Mouse (Mus musculus) erythroid progenitor cell, adult 5-6 weeks (primary cell): ENCODE results near the gene Dao. TPM values are rescaled to one million over a fixed set of nuclear protein-coding genes. Genes with fewer than 3 reads are reported as not detected.

Experiments used
- ATAC-seq: replicated peaks from 2 replicates; pipeline ENCODE4 v1.8.0; 2016; ENCODE audit warnings: moderate number of reproducible peaks, mild to moderate bottlenecking, moderate TSS enrichment, inconsistent platforms; ENCODE audit not compliant: poor library complexity, low FRiP score, severe bottlenecking
- total RNA-seq, 2 experiments: library from RNA; stranded (forward) in 1 of 2; stranded (reverse) in 1 of 2; fragments of 150-400 nt in 1 of 2; fragments of 186-747, 209-891 nt in 1 of 2; gene quantifications; 2 replicates each; pipeline versions ENCODE4 v1.2.3 to v1.2.4; 2015 to 2017; ENCODE audit warnings: low replicate concordance in 2 of 2

Gene Dao
- total RNA-seq, 2 experiments from 2014 or later, result not detected

DNA sequence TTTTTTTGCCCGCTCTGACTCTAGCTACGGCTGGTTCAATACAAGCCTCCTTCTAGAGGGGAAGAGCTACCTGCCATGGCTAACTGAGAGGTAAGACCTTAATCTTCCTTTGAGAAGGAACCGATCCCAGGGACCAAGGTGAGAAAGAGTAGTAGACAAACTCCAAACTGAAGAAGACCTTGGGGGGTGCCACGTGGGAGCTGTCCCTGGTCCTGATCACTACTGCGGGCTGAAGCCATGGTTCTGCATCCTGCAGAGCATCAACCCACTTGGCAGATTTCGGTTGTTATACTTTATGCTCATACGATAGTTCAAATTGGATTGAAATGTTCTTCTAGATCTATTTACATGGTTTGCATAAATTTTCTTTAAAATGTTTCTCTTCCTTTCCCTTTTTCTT is 11.6 kb downstream of the Dao start:
- ATAC-seq, result no peak

DNA sequence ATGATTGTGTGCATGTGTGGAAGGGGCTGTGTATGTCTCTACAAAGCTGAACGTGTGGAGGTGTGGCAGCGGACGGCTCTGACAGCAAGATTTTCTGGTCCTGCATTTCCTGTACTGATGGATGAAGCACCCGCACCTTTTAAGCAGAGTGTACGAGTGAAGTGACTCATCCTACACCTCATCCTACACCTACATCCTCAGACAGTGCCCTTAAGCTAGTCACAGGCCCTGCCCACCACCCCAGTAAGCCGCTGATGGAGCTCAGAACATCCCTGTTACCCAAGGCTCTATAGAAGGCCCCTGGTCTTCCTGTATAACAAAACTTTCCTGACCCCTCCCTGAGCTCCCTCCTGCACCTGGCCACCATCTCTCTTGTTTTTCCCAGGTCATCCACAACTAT is 20.9 kb downstream of the Dao start:
- ATAC-seq, result no peak

DNA sequence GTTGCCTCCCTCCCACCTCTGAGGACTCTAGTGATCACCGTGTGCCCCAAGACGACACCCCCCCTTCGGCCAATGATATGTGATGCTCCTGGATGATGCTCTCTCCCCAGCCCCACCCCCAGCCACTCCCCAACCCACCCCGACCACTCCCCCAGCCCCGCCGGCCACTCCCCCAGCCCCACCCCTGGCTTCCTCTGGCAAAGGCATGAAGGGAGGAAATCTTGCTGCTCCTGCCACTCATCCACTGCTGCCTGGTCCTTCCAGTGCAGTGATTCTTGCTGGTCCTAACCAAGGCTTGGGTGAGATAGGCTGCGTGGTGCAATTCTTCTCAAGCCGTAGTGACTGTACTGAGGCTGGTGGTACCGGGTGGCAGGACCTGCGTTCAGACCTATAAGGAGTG is 21.4 kb downstream of the Dao start:
- no peak for ATAC-seq

DNA sequence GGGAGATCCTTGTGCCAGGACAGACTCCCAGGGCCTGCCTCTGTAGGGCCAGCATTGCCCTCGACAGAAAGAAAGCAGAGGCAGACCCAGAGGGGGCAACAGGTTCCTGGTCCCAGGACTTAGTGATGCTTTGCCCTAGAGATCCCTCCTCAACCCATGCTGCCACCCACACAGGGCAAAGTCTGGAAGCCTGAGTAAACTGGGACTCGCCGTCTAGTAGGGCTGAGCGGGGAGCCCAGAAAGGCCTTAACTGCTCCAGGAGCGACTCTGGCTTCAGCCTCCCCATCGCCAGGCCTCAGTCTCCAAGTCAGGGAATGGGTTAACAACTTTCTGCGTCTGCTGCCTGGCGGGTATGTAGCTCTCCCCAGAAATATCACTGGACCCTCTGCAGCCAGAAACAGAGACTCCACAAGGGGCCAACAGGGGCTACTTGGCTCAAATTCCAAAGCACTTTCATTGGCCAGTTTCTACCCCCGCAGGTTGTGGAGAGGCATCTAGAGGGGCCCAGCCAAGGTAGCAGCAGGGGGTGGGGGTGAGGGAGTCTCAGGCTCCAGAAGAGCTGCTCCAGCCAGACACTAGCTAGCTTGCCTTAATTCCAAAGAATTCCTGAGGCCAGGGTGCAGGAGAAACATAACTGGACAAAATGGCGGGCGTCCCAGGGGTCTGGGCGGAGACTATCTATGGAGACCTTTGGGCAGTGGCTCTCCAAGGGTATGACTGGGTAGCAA is 23.9 kb downstream of the Dao start:
- ATAC-seq, result no peak

DNA sequence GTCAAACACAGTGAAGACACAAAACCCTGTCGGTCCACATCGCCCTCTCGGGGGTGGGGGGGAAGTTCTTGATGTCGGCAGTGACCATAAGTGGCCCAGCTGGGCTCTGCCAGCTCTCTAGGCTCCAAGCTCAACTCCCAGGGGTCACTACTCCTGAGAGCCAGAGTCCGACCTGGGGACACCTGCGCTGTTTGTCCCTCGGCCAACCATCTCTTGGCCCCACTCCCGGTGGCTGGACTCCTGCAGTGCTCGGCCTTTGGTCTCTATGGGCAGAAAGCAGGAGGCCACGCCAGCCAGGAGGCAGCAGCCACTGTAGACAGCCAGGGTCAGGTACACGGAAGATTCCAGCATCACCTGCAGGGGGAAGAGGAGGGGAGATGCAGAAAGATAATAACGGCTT is 24.6 kb downstream of the Dao start:
- ATAC-seq, result no peak

DNA sequence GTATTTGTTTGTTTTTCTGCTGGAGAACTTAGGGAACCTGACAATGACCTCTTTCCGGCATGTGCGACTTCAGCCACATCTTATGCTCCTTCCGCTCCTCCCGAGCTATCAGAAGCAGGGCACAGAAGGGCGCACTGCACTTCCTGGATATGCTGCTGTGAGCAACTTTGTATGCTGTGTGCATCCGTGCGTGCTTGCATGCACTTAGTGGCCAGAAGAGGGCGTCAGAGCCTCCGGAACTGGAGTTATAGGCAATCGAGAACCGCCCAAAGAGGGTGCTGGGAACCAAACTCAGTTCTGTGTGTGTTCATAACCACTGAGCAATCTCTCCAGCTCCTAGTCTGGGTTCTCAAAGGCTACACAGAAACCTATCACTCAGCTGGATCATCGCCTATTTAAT is 27.1 kb downstream of the Dao start:
- no peak for ATAC-seq

DNA sequence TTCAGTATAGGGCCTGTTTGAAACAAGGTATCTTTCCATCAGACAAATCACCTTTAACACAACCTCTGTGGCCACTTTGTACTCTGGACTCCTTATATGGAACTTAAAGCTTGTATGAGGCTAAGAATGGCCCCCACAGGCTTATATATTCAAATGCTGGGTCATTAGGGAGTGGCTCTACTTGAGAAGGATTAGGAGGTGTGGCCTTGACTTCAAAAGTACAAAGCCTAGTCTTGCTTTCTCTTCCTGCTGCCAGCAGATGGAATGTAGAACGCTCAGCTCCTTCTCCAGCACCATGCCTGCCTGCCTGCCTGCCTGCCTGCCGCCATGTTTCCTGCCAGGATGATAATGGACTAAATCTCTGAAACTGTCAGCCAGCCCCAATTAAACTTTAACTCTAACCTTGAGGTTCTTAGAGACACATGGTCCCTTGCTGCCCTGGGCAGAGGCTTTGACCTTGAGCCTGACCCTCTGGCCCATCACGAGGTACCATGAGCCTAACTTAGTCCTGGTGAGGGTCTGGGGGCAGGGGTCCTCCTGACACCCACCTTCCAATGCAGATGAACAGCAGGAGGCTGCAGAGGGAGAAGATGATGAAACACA is 28.8 kb downstream of the Dao start:
- ATAC-seq, result no peak

DNA sequence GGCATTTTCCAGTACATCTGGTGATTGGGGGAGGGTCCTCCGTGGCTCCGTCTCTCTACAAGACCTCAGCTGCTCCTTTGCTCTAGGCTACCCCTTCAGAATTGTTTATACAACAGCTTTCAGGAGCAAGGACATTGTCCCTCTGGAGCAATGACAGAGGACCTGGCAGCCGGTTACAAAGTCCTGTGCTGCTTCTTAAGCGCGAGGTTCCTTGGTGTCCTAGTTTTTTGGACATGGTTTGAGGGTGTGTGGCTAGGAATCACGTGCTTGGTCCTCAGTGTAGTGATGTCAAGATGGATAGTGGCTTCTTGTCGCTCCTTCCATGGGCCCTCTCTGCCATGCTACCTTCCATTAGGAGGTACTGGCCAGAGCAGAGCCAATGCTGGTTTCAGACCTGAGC is 30.9 kb downstream of the Dao start:
- no peak for ATAC-seq

DNA sequence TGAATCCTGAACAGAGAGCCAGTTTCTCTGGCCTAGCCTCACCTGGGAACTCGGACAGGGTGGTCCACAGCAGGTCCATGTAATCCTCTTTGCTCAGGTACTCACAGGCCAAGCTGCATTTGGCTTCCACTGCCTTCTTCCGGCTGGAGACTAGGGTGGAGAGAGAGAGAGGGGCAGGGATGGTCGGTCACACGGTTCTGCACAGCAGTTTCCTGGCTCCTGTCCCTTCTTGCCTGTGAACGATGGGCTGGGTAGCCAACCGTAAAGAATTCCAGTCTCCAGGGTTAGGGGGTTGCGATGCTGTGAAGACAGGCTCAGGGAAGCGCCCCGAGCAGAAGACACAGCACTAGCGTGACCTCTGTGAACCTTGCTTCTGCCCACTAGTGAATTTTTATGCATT is 31.6 kb downstream of the Dao start:
- no peak for ATAC-seq

DNA sequence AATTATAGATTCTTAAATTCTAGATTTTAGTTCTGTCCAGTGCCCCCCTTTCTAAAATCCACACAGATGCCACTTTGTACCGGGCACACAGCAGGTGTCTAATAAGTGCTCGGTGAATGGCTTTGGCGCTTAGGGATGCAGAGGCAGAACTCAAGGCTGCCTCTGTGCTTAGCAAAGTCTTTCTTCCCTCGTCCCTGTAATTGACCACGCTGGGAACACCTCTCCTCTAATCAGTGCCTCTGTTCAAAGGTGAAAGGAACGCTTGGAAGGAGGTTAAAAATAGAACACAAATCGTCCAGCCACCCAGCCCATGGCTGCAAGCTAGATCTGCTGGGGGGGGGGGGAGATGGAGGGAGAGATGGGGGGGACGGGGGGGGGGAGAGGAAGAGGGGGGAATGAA is 37.0 kb downstream of the Dao start:
- no peak for ATAC-seq

DNA sequence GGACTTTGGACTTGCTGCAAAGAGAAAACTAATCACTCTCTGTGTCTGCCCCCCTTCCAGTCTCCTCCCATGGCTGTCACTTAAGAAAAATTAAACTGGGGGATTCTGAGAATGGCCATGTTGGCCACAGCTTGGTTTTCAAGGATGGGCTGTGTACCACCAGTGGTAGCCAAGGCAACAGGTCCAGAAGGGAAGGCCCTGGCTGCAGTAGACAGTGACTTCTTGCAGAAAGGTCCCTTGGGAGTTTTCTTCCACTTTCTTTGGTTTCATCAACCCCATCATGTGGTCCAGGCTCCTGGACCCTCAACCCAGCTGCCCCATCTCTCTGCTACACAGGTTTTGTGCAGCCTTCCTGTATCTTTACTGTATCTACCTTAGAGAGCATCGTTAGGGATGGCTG is 37.4 kb downstream of the Dao start:
- no peak for ATAC-seq

DNA sequence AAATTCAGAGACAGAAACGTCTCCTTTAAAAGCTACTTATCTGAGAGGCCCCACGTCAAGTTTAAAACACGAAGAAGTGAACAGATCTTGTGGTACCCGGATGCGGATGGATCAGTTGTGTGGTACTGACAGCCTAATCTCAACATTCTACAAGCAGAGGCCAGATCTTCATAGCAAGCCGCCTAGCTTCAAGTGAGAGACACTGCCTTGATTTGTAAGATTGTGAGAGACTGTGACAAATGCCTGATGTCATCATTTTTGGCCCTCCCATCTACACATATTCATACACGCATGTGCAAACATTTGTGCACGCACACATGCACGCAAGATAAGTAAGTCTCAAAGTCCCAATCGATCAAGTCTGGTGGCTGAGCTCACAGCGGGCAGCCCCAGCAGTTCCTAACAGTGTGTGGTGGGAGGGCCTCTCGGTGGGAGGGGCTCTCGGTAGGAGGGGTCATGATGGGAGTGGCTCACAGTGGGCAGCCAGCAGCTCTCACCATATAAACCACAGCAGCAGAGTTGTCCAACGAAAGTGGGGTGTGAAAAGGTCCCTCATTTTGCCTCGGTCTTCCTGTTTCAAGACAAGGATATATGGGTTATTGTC is 37.9 kb downstream of the Dao start:
- ATAC-seq, result no peak

DNA sequence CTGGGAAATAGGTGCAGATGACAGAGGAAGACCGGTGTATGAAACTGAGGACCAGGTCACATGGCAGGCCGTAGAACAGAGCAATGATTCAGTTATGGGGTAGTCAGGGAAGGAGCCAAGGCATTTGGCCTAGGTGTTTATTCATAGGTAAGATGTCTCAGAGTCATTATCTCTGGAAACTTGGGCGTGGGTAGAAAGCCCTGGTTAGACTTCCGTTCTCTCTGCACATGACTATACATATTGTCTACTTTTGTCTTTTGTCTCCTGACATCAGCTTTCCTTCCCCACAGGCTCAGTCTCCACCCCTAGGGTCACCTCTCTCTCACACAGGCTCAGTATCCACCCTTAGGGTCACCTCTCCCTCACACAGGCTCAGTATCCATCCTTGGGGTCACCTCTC is 40.3 kb downstream of the Dao start:
- no peak for ATAC-seq

DNA sequence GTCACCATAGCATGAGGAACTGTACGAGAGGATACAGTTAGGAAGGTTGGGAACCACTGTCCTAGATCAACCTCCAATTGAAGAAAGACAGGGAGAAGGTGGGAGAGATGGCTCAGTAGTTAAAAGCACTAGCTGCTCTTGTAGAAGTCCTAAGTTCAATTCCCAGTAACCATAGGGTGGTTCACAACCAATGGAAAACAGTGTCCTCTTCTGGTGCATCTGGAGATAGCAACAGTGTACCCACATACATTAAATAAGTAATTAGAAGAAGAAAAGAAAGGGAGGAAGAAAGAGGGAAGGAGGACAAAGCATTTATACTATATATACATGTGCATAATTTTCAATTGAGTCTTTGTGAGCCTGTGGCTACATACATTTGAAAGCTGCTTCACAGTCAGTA is 41.6 kb downstream of the Dao start:
- ATAC-seq, result no peak

DNA sequence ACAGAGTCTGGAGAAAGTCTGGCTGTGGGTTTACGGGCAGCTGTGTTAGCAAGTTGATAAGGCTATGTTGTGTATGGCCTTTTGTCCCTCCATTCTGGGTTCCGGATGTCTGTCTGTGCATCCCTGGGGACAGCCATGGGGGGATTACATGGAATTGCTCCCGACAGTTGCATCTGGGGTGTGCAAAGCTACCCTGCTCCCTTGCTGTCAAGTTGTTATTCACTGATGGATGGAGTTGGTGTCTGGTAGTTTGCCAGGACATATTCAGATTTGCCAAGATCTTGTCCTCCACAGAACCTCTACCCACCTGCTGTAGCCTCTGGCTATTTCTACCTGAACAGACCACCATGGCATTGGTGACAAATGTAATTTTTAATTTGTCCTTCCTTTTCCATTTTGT is 42.6 kb downstream of the Dao start:
- no peak for ATAC-seq

DNA sequence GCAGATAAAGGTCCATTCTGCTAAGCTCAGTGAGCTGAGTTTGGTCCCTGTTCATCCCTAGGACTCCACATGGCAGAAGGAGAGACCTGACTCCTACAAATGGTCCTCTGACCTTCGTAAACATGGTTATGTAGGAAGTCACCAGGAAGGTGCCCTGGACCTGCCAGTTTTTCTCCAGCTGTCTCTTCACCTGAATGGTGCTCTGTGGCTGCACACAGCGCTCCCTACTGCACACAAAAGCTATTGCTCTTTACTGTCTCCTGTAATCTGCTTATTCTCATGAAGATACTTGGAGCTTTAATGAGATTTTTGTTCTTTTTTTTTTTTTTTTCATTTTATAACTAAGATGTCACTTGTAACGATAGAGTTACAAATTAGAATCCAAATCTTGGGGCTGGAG is 43.1 kb downstream of the Dao start:
- no peak for ATAC-seq

DNA sequence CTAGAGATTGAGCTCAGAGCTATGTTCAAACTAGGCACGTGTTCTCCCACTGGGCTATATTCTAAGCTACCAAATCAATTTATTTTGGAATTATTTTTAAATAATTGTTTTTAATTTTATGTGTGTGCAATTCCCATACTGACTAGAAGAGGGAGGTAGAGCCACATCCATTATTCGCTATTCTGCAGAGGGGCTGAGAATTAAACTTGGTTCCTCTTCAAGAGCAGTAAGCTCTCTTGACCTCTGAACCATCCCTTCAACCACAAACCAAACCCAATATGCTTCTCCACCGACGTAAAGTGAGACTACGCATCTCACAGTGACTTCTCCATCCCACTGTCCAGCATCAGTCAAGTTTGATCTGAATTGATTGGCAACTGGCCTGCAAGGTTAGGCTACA is 43.7 kb downstream of the Dao start:
- no peak for ATAC-seq

DNA sequence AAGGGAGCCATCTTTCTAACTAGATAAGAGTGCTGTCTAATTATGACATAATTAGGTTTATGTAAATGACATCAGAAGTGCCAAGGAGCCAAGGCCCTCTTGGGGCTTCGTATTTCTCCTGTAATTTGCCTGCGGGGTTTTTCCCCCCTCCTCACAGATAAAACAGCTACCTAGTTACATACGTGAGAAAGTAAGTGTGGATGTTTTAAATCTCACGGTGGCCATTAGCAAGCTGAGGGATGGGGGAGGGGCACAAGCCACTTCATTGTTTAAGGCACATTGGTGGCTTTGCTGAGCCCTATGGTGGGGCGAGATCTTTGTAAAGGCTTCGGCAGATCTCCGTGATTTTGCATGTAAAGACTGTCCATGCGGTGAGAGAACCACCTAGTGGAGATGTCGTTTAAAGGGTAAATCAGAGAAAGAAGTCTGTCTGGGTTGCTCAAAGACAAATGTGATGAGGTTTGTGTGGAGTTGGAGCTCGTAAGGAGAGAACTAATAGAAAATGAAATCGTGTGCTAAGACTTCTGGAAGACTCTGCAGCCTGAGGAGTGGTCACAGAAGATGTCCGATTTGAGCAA is 45.3 kb downstream of the Dao start:
- no peak for ATAC-seq

DNA sequence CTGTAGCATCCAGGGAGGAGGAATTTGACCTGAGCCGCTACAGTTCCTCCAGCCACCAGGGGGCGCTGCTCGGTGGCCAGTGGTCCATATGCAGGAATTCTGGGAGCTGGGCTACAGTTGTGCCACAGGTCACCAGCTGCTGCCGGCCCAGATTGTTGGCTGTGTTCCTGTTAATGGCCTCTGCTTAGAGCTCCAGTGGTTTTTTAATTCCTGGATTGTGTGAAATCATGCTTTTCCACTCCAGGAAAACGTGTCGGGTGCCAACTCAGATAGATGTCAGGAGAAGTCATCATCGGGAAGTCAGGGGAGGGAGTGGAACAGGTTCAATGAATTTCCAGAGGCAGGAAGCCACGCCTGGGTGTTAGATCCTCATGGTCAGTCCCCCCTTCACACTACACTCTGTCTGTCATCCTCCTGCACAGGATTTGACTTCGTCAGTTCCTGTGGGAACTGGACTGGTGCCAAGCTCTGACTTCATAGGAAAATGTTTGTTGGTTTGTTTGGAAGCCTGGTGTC is 48.8 kb downstream of the Dao start:
- ATAC-seq, result peak; percentile 77

DNA sequence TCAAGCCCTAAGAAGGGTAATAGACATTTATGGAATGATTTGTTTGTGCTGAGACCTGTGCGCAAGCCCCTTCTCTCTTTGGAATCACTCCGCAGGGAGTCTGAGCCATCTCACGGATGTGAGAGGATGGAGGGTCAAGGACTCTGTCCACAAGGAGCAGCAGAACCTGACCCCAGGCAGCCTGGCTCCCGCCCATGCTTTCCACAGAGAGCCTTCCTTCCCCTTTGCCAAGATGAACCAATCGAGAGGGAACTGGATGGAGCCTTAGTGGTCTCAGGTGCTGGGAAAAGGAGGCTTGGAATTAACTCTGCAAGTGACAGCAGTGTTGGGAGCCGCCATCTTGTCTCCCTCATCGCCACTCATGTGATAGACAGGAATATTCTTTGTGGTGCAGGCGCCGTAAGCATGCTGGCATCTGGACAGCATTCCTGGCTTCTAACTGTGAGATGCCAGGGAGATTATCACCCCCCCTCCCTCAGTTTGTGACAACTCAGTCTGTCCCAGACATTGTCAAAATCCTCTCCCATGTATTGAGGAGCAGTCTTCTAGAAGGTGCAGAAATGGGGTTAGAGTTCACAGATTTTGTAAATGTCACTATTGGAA is 53.7 kb downstream of the Dao start:
- ATAC-seq, result no peak

DNA sequence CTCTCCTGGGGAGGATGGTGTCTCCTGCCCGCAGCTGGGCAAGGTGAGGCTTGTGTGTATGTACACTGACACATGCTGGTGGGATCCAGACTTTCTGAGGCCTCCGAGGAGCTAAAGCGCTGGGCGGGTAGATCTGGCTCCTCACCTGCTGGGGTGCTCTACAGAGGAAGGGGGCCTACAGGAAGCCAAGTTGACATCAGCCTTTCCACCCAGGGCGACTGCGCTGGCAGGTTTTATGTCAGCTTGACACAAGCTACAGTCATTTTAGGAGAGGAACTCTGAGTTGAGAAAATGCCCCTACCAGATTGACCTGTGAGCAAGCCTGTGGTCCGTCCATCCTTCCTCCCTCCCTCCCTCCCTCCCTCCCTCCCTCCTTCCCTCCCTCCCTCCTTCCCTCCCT is 58.2 kb downstream of the Dao start:
- no peak for ATAC-seq
